Mouse (Mus musculus): Measurements from ENCODE around the gene Olfr1167. TPM values are rescaled to one million over a fixed set of nuclear protein-coding genes. Genes with fewer than 3 reads are reported as not detected.

Olfr1167 gene
- not detected for polyA plus RNA-seq (2017; shearing (Covaris generic))

DNA sequence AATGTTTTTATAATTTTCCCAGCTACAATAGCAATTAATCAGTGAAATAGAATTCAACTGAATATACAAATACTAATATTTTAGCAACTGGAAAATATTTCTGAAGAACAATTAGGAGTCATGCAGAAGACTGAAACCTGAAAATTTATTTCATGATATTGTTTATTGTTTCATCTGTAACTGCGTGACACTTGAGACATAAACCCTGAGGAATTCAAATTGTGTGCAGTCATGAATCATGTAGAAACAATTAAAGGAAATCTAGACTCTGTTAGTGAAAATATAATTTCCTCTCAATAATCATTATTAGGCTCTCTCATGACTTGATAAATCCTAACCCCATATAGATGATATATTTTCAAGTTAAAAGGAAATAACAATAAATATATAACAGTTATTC, at the start of gene Olfr1167:
TSS of gene Olfr1167 (minus strand) at position 101 of the 400 bp plus-strand sequence.

DNA sequence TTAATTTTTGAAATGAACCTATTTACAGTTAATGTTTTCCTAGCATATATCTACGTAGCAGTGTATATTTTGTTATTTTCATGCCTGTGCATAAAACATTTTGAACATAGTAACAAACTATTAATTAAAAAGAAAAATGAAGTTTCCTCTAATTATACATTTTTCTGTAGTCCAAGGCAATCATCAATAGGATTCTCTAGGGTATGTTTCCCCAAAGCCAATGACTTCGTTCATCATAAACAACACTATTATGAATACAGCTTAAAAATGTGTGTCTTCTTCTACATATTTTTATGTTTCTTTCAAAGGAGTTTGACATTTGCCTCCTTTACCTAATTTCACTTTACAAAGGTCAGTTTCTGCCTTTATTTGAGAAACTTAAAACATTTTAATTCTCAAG, 26.6 kb upstream of the Olfr1167 start, which contains the start of gene Olfr1168:
TSS of gene Olfr1168 (plus strand) at position 301 of the 400 bp plus-strand sequence.

DNA sequence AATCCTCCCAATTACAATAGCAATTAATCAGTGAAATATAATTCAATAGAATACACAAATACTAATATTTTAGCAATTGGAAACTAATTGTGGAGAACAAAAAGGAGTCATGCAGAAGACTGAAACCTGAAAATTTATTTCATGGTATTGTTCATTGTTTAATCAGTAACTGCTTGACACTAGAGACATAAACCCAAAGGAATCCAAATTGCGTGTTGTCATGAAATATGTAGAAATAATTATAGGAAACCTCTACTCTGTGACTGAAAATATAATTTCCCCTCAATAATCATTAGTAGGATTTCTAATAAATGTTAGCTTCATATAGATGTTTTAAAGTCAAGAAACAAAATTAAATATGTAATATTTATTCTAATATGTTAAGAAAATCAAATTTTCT, 26.8 kb downstream of the Olfr1167 start, which contains the start of gene Olfr1166:
TSS of gene Olfr1166 (minus strand) at position 101 of the 400 bp plus-strand sequence.

Other genes starting within 250 kb of the Olfr1167 start
- gene Olfr1155, start 210.1 kb downstream of the Olfr1167 start, polyA plus RNA-seq (2017; shearing (Covaris generic)), result not detected
- under 1 TPM; 0.06 to 0.07 TPM for gene Olfr1156, start 202.1 kb downstream of the Olfr1167 start, polyA plus RNA-seq (2017; shearing (Covaris generic))
- under 1 TPM in 1 of 2 experiments, not detected in 1; 0.08 TPM for gene Olfr1157, start 186.9 kb downstream of the Olfr1167 start, polyA plus RNA-seq (2017; shearing (Covaris generic))
- not detected for gene Olfr74, start 180.5 kb downstream of the Olfr1167 start, polyA plus RNA-seq (2017; shearing (Covaris generic))
- gene Olfr1158, start 165.1 kb downstream of the Olfr1167 start, polyA plus RNA-seq (2017; shearing (Covaris generic)), result not detected
- not detected for gene Olfr1160, start 146.9 kb downstream of the Olfr1167 start, polyA plus RNA-seq (2017; shearing (Covaris generic))
- under 1 TPM in 1 of 2 experiments, not detected in 1; 0.41 TPM for gene Olfr1161, start 132.4 kb downstream of the Olfr1167 start, polyA plus RNA-seq (2017; shearing (Covaris generic))
- gene Olfr73, start 117.5 kb downstream of the Olfr1167 start, polyA plus RNA-seq (2017; shearing (Covaris generic)), result under 1 TPM in 1 of 2 experiments, not detected in 1; 0.11 TPM
- gene Olfr1162, start 104.1 kb downstream of the Olfr1167 start, polyA plus RNA-seq (2017; shearing (Covaris generic)), result not detected
- gene Olfr1163, start 83.4 kb downstream of the Olfr1167 start, polyA plus RNA-seq (2017; shearing (Covaris generic)), result not detected
- not detected for gene Olfr1164, start 61.2 kb downstream of the Olfr1167 start, polyA plus RNA-seq (2017; shearing (Covaris generic))
- not detected for gene Olfr1166, start 26.9 kb downstream of the Olfr1167 start, polyA plus RNA-seq (2017; shearing (Covaris generic))
- not detected for gene Olfr1168, start 26.7 kb upstream of the Olfr1167 start, polyA plus RNA-seq (2017; shearing (Covaris generic))
- gene Olfr1170, start 73.1 kb upstream of the Olfr1167 start, polyA plus RNA-seq (2017; shearing (Covaris generic)), result not detected
- gene Olfr1173, start 124.7 kb upstream of the Olfr1167 start, polyA plus RNA-seq (2017; shearing (Covaris generic)), result under 1 TPM in 1 of 2 experiments, not detected in 1; 0.31 TPM
- gene Olfr1174-ps, start 159.9 kb upstream of the Olfr1167 start, polyA plus RNA-seq (2017; shearing (Covaris generic)), result under 1 TPM in 1 of 2 experiments, not detected in 1; 0.69 TPM
- under 1 TPM in 1 of 2 experiments, not detected in 1; 0.04 TPM for gene Olfr1175-ps, start 172.0 kb upstream of the Olfr1167 start, polyA plus RNA-seq (2017; shearing (Covaris generic))
- under 1 TPM in 1 of 2 experiments, not detected in 1; 0.06 TPM for gene Olfr1176, start 181.5 kb upstream of the Olfr1167 start, polyA plus RNA-seq (2017; shearing (Covaris generic))
- gene Olfr1177-ps, start 191.3 kb upstream of the Olfr1167 start, polyA plus RNA-seq (2017; shearing (Covaris generic)), result not detected
- under 1 TPM in 1 of 2 experiments, not detected in 1; 0.02 TPM for gene Olfr1178, start 231.9 kb upstream of the Olfr1167 start, polyA plus RNA-seq (2017; shearing (Covaris generic))